Mouse (Mus musculus) induced T-regulatory cell, adult 2 months (primary cell): ENCODE measurements around the gene Trappc6a.
A peak's percentile ranks its signal among the peaks of the same experiment; 100 is the strongest.

Source experiments
- DNase-seq: peaks from one replicate; pipeline ENCODE4 v3.0.0-alpha.2; 2012; ENCODE audit warnings: low read depth

Gene Trappc6a

DNA sequence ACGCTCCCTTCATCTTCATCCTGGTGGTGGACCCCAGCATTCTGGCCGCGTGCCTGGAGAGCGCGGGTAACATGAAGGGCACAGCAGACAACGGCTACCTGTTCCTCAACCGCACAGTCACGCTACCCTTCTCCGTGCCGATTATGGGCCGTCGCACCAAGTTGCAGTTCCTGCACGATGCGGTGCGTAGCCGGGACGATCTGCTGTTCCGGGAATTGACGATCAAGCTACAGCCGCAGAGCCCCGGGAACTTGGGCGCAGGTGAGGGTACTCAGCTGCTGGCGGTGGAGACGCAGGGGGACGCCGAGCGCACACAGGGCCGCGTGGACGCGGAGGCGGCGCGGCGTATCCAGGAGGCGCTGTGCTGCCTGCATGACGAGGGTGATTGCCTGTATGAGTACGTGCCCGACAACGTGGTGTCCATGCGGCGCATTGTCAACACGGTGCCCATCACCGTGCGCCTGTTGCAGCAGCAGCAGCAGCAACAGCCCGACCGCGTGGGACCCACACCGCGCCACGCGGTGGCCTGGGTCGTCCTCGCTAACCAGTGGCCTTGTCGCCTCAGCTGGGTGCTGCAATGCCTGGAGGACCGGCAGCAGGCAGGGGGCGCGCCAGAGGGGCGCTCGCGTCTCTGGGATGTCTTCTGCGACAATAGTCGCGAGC lies 15.7 kb downstream of the Trappc6a start:
- peak; percentile 43 for DNase-seq

DNA sequence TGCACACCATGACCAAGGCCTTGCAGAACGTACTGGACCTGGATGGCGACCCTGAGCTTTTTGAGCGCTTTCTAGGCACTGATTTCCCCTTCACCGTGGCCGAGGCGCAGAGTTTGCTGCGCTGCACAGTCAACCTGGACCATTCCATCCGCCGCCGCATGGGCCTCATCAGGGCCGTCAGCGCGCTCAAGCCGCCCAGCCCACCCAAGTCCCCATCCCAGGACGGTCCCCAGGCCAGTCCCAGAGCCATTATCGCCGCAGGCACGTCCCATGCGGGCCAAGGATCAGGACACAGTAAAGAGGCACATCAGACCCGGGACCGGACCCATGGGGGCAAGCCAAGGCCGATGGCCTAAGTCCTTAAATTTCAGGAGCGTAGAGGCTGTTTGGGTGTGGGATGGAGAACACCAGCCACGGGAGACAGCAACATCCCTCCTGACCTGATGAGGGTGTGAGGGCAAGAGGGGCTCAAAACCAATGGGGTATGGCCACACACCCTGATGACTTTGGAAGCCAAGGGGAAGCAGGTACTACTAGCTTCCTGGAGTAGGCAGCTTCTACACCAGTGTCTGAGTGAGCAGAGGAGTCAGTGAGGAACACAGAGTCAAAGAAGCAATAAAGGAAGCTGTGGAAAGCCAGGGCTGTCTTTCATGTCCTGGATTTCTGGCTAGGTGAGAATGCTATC lies 16.4 kb downstream of the Trappc6a start:
- no peak for DNase-seq

DNA sequence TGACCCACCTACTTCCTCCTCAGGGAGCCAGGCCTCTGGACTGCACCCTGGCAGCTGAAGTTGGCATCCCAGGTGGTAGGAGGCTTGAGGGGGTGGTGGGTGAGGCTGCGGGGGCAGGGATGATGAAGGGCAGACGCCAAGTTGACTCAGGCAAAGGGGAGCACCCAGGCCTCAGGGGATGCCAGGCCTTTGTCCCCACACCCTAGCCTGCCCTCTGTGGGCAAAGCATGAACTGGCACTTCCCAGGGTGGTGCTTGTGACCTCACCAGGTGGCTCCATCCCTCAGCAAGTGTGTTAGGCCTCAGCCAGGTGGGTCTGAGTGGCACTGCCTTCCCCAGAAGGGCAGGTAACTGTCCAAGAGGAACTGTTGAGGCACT lies 16.9 kb downstream of the Trappc6a start:
- DNase-seq = no peak

DNA sequence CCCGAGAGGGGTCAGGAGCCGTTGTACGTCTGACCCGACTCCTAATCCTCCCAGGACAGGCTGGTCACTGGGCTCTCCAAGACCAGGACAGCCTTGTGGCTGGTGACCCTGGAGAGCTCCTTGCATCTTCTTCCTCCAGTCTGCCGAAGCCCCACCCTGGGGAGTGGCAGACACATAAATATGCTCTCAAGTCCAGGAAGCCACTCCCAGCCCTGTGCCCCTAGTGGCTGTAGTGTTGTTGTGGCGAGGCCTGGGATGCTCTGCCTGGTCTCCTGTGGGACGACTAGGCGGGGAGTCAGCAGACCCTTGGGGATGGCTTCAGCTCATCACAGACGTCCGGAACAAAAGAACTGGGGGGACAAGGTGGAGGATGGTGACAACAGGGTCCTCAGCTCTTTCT lies 22.9 kb downstream of the Trappc6a start:
- no peak for DNase-seq

DNA sequence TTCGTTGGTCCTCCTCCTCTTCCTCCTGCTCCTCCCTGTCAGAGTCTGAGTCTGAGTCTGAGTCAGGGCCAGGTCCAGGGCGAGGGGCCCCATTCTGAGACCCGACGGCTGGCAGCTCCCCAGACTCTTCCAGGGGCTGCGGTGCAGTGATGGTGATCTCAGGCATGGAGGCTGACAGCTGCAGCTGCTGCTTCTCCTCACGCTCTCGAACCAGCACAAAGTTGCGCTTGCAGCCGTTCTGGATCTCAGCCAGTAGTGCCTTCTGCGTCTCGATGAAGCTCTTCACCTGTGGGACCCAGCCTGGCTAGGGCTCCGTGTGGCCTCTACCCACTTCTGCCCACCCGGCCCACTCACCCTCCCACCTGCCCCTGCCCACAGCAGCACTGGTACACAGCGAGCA lies 24.0 kb downstream of the Trappc6a start:
- no peak for DNase-seq

DNA sequence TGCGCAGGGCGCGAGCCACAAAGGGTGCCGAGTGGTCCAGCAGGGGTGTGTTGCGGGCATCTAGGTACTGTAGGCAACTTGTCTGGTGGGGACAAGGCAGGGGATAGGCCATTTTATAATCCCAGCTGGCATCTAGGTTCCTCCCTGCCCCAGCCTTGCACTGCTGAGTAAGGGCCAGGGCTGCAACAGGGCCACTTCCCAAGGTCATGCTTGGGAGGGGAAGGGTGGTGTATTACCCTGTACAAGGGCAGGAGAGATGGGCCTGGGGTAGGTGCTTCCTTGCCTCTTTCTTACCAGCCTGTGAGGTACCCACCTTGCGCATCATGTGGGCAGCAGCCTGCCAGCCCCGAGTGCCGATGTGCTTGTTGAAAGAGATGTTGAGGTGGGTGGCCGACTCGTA lies 26.5 kb downstream of the Trappc6a start:
- DNase-seq = no peak

DNA sequence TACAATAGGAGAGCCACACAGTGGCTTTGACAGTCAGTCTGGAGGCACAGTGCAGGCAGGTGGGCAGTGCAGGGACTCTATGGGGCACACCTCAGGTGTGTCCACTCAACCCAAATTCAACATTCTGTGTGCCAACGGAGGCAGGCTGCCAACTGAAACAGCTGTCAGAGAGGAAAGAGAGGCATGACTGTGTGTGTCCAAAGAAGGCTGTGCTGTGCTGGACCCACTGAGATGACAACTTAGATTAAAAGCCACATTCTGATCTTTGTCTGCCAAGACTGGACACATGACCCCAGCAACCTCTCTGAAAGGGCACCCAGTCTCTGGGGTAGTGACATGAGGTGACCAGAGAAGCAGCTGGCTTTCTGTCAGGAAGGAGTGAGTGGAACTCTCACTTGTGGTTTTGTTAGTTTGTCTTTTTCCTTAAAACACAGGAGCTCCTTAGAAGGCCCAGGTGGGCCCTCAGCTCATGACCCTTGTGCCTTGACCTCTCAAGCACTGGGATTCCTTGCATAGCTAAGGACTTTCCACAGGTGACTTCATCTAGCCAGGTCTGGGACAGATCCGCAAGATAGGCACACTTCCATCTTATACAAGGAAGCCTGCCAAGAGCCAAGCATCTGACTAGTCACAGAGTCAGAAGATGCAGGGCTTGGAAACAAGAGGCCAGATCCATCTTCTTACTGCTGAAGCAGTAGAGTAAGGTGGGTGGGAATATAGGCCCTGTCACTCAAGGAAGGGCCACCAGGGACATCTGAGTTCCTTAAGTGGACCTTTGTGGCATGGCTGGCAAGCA lies 32.8 kb downstream of the Trappc6a start:
- DNase-seq = no peak

DNA sequence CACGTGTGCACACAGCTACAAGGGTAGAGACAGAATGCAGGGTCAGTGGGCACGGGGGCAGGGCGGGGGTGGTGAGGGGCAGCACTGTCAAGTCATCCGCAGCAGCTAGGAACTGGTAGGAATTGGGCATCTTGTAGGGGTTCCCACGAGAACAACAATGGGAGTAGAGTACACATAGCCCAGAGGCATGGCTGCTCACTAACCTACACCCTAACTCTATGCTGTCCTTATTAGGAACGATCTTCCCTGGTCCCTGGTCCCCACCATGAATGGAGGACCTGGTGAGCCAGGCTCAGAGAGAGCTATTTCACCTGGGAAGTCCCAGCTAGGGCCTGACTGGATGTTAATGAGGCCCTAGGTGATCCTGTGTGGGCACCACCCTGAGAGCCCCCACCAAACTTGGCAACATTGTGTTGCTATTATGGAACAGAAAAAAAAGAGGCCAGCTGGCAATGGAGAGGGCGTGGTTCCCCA lies 33.5 kb downstream of the Trappc6a start:
- no peak for DNase-seq

DNA sequence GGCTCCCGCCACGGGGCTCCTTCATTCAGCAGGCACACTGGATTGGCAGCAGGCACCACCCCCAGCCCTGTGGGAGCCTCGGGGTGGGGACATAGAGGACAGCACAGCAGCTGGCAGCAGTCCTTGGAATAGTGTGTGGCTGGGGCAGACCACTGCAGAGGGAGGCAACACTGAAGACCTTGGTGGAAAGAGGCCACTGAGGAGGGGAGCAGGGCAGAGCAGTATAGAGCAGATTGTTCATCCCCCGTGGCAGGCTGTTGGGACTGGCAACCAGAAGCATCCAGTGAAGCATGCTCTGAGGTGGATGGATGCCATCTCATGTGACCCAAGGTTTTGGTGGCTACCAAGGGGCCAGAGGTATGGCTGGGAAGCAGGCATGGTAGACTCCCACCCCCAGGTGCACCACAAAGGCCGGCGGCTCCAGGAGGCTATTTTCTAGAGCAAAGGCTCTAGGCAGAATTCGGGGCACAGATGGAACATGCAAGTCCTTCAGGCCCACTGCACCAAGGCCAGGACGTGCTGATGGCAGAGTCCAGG lies 34.0 kb downstream of the Trappc6a start:
- DNase-seq = no peak

DNA sequence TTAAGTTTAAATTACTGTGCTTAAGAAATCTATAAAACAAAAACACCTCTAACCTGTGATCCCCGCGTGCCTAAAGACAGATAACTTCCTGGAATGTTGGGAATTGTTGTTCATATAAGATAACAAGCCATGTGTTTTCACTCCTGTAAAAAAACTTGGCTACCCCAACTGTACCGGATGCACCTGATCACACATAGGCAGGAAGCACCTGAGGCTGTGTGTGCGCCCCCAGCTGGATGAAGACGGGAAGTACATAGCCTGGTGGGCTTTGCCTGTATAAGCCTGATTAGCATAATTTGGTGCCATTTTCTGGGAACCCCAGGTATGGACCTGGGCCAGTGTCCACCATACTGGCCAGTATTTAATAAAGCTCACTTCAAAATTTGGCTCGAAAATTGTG lies 35.4 kb downstream of the Trappc6a start:
- peak; percentile 68 for DNase-seq

DNA sequence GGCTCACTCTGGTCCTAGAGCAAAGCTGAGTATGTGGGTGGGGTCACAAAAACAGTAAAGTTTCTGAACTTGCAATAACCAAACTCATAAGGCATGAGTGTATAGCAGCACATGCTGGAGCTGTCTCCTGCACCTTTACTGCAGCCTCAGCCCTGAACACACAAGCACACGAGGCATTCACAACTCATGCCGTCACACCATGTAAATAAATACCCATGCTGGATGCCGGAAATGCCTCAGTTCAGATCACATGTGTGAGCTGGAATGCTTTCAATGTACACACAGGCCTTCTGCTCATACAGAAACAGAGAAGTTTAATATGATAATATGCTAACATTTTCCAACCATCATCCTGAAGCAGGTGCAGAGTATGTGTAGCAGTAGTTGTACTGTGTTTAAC lies 37.8 kb downstream of the Trappc6a start:
- DNase-seq = no peak

DNA sequence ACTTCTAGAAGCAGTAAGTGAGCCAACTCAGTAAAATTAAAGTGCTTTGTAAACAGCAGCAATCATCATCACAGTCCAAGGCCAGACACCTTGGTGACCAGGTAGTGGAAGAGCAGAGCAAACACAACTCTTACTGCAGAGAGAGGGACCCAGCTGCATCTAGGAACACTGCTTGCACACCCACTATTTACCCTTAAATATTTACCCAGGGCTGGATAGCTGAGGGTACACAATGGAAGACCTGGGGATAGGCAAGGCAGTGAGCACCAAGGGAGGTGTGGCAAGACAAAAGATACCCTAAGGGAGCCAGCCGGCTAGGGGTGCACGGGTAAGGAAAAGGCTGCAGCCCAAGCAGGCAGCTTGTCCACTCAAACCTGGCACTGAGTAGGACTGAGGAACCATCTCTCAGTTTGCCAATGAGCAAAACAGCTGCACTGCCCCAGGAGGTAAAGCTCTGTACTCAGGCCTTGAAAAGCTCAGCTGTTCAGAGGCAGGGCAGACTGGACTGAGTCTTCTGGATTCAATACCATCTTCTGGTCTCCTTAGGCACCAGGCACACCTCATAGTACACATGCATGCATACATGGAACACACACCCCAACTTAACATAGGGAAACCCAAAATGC lies 39.3 kb downstream of the Trappc6a start:
- no peak for DNase-seq

DNA sequence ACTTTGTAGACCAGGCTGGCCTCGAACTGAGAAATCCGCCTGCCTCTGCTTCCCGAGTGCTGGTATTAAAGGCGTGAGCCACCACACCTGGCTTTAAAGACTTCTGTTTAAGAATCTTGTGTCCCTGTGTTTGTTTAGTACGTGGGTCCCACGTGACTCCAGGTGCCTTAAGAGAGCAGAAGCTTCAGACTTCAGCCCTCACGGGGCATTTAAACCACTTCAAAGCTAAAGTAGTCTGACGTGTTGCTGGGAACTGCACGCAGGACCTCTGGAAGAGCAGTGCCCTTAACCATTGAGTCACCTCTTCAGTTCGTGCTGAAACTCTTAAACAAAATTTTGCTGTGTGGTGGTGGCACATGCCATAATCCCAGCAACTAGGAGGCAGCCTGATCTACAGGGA lies 41.2 kb downstream of the Trappc6a start:
- DNase-seq = no peak

DNA sequence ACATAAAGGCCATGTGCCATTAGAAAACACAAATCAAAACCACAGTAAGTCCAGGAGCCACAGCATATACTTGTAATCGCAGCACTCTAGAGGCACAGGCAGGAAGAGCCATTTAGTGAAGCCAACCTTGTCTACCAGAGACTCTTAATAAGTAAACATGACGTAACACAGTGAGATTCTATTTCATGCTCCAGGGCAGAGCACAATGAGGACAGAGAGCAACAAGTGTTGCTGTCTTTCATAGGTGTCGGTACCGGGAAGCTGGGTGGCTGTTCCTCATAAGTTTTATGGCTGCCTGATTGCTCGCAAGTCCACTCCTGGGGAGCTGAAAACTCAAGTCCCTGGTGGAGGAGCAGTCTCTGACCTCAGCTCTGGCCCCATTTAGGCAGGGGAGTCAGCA lies 43.4 kb downstream of the Trappc6a start:
- DNase-seq = no peak

DNA sequence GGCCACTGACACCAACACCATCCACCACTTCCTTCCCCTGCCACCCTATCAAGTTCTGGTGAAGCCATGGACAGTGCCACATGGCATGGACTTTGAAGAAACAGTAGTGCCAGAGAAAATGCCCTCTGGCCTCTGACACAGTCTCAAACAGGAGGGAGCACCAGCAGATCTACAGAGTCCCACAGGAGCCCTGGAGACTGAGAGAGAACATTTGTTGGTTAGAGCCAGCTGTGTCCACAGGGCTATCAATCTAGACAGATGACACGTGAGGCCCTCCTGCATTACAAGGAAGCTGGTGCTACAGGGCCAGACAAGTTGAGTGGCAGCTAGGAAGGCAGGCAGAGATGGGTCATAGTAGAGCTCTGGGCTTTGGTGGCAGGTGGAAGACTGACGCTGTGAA lies 44.2 kb downstream of the Trappc6a start:
- DNase-seq = no peak

DNA sequence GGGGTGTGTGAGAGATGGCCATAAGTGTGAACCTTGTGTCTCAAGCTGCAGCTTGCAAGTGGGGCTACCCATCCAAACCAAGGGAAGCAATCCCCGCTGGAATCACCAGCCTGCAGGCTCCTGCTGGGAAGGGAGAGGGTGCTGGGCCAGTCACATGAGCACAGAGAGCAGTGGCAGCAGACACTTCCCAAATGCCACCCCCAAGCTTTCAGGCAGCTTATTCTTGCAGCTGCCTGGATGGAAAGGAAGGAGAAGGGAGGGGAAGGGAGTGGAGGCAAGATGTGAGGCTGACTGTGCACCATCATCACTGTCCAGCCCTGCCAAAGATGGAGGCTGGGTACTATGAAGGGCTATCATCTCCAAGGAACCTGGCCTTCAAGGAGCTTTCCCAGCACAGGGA lies 46.0 kb downstream of the Trappc6a start:
- DNase-seq = no peak

DNA sequence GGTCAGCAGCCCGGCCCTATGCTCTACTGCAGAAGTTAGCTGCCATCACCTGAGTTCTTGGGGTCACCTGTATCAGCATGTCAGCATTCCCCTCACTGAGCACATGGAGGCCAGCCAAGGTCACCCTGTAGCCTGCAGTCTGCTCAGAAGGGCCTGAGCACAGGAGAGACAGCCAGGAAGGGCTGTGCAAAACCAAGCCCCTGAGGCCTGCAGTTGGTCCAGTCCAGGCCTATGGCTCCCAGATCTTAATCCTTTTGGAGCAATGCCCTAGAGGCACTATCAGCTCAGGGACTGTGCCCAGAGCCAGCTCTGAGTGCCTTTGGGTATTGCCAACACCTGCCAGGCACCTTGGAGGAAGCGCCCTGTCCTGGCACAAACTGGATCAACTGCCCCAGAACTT lies 48.9 kb downstream of the Trappc6a start:
- no peak for DNase-seq

DNA sequence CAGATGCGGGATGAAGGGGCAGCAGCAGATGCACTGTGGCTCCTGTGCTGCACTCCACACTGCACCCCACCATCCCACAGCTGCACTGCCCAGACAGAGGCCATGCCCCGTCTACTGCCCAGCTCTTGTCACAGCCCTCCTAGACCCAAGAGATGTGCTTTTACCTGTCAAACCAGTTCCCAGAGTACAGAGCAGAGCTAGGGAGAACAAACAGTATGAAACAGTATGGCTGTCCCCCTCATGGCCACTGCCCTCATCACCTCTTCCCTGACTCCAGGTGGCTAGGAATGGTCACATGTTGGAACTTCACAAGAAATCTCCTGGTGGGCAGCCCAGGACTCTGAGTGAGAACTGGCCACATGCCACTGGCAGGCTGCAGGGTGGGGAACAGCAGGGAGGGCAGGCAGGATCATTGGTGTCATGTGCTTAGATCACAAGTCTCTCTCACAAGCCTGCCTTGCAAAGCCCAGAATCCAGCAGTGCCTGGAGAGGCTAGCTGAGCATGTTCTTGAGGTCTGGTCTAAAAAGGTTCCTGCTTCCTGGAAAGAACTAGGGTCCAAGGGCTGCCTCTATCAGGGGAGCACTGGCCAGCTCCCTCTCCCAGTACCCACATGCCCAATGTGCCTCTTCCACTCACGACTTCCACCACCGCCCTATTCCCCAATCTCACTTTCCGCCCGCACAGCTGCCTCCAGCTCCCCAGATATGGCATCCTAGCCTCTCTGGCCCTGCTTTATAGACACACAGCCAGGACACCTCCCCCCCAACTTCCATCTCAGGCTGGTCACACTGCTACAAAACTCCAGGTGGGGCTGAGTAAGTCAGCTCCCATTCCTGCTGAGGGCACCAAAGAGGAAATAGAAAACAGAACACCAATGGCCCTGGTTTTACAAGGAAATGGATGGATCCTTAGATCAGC lies 50.0 kb downstream of the Trappc6a start:
- no peak for DNase-seq

DNA sequence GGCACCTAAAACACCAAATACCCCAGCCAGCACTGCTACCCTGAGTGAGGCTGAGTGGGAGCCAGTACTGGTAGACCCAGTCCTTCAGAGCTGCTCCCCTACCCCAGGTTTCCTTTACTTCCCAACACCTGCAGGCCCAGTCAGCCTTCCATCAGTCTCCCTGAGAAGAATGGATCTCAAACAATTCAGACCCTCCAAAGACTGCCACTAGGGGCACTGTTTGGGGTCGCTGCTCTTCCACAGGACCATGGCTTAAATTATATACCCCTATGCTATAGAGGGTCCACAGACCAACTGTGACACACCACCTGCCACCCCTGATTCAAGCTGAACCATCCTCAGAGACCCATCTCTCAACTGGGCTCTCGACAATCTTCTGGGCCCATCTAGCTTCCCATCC lies 50.8 kb downstream of the Trappc6a start:
- DNase-seq = peak; percentile 65

DNA sequence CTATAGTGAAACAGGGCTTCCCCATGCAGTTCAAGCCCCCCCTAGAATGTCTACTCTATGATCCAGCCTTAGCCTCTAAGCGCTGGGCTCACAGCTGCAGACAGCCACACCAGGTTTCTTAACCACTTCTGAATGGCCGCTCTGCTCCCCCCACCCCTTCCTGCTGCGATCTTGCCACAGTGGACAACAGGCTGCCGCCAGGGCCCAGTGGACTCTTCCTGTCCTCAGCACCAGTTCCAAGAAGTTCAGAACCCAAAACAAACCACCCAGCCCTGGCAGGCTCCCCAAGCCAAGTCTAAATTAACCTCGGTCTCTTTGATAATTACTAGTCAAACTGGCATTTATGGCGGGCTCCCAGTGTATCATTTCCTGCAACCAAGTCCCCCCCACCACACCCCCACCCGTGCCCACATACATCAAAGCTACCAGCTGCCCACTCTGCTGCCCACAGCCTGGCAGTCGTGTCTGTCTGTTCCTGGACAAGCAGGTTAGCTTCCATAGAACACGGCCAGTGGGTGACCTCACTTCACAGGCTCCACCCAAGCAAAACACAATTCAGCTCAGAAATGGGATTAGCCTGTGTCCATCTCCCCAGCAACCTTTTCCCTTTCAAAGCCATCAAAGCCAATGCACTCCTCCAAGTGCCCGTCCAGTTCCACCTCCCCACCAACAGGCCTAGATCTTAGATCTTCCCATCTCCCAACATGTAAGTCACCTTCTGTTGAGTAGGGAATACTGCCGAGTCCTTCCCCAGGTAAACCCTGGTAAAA lies 52.5 kb downstream of the Trappc6a start:
- peak; percentile 33 for DNase-seq

DNA sequence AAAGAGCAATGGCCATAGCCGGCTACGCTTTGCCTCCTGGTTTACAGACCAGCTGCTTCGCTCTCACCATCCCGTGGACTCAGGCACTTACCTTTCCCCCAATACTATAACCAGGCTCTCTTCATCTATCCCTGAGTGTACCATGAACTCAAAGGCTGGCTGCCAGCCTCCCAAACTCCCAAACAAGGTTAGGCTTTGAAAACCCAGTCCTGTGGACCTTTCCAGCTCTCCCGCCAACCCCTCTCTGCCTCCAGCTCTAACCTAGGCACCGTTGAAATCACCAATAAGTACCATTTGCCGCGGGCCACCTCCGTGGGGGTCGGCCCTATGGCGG lies 53.2 kb downstream of the Trappc6a start:
- DNase-seq = no peak
